Mouse (Mus musculus) frontal cortex, adult 2 months (tissue): ENCODE results near the gene Tmem97. TPM values are rescaled to one million over a fixed set of nuclear protein-coding genes. Genes with fewer than 3 reads are reported as not detected.
A peak's percentile ranks its signal among the peaks of the same experiment; 100 is the strongest.
"Not testable (repeated sequence)": the region's sequence is repeated elsewhere in the genome, so short reads cannot be mapped to it uniquely, and the experiment has no call there.

Source experiments
- DNase-seq, 2 experiments: peaks; one replicate each; pipeline ENCODE4 v3.0.0; 2022; ENCODE audit warnings: low spot score in 1 of 2; ENCODE audit errors: extremely low spot score in 1 of 2
- polyA plus RNA-seq: library from polyadenylated mRNA; depleted of rRNA; stranded (reverse); fragments of >200 nt; gene quantifications from 2 replicates; pipeline ENCODE4 v1.2.3, GENCODE M21; 2012; rRNA removed

Gene Tmem97
- polyA plus RNA-seq = 14.1 and 18.7 TPM in 2 replicates

DNA sequence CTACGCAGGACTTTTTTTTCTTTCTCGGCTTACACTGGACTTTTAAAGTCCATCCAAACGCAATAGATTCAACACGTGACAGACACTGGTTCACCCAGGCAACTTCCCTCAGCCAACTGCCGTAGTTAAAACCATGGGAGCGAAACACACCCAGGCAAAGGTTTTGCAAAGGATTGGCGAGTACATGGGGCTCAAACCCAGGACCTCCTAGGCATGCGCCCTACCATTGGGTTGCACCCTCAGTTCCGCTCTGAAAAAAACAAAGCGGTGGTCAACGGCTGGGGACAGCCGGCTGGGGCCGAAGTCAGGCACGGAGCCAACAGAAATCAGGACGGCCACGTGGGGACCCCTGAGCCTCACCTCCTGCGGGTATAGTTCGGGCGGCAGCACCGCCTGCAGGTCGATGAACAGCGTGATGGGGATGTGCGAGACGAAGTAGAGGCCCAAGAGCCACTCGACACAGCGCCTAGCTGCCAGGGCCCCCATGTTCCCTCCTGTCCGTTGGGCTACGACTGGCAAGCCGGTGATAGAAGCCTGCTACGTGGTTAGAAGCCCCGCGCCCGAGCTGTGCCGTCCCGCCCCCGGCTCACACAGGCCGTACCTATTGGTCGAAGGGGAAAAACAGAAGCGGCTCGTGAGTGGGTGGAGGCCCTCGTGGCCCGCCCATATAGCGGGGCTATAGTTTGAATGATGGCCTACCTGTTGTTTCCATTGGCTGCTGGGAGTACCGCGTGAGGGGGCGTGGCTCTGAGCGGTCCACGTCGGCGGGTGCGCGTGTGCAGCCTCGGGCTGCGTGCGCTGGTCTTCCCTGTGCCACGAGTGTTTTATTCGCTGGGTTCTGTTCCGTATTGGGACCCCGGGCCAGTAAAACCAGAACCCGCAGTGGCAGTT is at the start of gene Tmem97:
TSS of gene Tmem97 (minus strand) at position 610 of the 891 bp plus-strand sequence.
- DNase-seq = peak; percentile 96 to 97

DNA sequence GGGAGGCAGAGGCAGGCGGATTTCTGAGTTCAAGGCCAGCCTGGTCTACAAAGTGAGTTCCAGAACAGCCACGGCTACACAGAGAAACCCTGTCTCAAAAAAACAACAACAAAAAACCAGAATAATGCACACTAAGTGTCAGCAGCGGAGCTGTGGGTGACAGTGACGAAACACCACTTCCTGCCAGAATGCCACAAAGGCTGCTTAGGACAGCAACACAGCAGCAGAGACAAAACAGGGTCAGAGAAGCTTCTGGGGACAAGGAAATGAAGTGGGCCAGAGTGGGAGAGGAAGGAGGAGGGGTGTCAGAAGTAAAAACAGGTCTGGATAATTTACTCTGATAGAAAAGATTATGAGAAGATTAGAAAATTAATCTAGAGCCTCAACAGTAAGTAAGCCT is 49.5 kb upstream of the Tmem97 start:
- no peak for DNase-seq

DNA sequence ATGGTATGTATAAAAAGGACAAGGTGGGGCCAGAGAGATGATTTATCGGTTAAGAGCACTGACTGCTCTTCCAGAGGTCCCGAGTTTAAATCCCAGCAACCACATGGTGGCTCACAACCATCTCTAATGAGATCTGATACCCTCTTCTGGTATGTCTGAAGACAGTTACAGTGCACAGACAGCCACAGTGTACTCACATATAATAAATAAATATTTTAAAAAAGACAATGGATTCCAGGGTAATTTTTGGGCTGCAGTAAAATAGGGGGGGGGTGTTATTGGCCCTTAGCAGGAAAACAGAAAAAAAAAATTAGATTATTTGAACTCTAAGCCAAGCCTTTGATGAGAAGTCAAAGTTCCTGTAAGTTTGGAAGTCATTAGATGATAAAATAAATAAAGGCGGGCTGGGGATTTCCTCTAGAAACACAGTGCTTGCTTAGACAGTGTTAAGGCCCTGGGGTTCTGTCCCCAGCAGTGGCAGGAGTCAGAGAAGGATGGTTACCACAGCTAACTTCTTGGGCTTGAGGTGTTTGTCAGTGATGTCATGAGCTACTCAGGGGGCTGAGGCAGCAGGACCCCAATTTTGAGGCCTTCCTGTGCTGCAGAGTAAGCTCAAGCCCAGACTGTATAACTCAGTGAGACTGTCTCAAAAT is 48.3 kb upstream of the Tmem97 start:
- DNase-seq = no peak

DNA sequence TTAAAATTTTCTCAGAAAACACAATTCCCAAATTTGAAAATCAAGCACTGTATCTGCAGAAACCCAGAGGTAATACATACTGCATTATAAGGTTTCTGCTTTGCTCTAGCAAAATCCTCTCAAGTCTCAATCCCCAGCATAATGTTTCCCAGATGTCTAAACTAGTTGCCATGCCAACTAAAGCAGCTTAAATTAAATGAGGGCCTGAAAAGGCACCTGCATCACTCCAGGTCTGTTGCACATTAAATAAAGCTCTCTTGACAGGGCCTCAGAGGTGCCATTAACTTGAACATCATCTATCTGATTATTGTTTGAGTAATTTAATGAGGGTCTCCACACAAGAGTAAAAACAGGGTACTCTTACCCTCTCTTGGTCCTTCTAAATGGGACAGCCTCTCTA is 46.2 kb upstream of the Tmem97 start:
- no peak for DNase-seq

DNA sequence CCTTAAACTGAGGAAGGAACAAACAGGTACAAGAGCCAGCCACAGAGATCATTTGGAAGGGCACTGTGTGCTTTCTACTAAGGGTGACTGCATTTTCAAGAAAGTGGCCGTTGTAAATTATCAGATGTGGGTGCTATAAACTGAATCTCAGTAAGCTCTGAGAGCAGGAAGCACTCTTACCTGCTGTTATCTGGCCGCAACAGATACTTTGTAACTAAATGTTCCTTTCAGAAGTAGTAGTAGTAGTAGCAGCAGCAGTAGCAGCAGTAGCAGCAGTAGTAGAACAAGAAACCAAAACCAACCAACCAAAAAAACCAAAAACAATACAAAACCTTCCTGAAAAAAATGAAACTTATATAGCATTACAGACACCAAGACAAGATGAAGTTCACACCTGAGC is 45.2 kb upstream of the Tmem97 start:
- no peak for DNase-seq

DNA sequence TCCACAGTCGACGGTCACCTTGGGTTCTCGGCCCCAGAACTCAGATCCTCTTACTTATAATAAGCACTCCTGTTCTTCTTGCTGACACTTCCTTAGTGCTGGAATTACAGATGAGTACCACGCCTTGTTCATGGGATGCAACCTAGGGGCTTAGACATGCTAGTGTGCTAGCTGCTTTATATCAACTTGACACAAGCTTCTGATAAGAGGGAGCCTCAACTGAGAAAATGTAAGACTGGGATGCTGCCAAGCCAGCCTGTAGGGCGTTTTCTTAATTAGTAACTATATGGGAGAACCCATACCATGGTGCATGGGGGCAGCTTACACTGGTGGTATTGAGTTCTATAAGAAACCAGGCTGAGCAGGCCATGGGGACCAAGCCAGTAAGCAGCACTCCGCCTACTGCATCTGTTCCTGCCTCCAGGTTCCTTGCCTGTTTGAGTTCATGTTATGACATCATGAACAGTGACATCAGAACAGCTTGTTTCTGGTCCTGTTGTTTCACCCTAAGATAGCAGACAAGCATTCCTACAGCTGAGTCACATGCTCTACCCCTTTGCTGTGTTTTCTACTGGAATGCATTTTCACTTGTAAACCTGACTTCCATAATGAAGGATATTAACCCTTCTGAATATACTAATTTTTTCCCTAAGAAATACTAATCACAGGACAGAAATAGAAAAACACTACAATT is 43.8 kb upstream of the Tmem97 start:
- DNase-seq = no peak

DNA sequence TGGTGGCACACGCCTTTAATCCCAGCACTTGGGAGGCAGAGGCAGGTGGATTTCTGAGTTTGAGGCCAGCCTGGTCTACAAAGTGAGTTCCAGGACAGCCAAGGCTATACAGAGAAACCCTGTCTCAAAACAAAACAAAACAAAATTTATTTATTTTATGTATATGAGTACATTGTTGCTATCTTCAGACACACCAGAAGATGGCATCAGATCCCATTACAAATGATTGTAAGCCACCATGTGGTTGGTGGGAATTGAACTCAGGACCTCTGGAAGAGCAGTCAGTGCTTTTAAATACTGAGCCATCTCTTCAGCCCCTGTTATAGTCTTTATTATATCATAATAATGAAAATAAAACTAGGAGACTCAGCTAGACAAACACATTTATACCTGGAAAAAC is 37.1 kb upstream of the Tmem97 start:
- not testable (repeated sequence) for DNase-seq

DNA sequence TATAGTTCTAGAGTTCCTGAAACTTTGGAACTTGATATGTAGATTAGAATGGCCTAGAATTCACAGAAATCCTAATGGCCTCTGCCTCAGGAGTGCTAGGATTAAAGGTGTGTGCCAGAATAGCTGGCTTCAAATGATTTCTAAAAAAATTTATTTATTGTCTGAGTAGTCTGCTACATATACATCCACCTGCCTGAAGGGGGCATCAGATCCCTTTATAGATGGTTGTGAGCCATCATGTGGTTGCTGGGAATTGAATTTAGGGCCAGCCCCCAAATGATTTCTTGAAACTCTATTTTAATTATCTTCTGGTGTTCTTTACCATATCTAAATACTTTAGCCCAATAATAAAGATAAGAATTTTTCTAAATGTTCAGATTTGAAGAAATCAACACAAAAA is 35.5 kb upstream of the Tmem97 start:
- DNase-seq = no peak

DNA sequence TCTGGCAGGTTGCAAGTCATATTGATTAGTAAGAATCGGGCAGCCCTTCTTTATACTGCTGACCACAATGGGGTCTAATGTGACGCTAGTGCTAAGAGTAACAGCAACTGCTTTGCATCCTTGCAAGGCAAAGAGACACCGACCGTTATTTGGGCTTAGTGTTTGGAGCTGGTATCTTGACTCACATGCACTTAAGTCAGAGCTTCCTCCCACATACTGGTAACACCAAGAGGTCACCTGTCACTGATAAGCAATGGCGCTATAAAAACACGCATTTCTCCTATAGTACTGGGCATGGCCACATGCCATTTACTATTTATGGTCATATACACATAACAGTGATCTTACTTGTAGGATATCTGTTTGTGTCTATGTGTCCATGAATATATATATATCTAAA is 32.3 kb upstream of the Tmem97 start:
- no peak for DNase-seq

DNA sequence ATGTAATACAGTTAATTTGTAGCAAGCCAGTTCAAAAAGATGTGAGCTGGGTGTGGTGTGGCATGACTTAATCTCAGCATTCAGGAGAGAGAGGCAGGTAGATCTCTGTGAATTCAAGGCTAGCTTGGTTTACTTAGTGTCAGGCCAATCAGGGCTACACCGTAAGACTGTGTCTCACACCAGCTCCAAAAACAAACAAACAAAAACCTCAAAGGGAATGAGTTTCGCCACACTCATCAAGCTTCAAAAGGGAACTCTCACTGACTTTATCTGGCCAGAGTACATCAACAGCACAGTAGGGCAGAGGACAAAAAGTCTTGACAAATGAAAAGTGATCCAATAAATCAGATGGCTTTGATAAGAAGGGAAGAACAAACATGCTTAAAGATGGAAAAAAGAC is 24.4 kb upstream of the Tmem97 start:
- DNase-seq = no peak

DNA sequence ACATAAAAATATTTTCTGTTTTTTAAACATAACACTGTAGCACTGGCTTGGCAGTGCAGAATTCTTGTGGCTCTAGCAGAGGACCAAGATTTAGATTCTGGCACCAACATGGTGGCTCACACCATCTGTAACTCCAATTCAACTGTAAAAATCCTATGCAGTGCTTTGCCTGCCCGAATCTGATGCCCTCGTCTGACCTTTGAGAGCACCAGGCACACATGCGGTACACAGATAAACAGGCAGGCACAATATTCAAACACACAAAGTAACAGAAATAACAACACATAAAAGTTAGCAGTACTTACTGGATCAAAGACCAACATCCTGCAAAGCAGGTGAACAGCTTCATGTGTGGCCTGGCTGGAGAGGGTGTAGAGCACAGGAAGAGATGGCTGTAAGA is 24.0 kb upstream of the Tmem97 start:
- DNase-seq = no peak

DNA sequence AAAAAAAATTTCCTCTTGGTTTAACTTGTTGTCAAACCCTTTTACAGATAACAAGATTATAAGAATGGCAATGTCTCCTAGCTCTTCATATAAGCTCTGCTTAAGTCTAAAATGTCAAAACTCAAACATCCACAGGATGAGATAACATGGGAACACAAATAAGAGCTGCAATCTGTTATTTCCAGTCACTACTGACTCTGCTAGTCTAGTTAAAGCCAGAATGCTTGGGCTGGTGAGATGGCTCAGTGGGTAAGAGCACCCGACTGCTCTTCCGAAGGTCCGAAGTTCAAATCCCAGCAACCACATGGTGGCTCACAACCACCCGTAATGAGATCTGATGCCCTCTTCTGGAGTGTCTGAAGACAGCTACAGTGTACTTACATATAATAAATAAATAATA is 23.5 kb upstream of the Tmem97 start:
- DNase-seq = not testable (repeated sequence)

DNA sequence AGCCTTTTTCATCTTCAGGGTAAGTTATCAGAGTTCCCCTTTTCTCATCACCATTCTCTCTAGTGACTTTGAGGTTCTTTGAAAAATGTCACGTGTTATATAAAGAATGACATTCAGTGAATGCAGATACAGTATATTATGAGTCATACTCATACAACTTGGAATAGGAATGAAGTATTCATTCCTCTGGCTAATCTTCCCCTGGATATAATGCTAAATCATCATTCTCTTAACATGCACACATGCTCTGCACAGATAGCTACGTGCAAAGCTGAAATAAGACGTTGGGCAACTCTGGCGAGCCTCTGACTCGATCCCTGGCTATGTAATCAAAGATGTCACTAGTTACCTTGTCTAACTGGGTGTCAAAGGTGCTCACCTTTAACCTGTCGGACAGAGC is 21.3 kb upstream of the Tmem97 start:
- no peak for DNase-seq

DNA sequence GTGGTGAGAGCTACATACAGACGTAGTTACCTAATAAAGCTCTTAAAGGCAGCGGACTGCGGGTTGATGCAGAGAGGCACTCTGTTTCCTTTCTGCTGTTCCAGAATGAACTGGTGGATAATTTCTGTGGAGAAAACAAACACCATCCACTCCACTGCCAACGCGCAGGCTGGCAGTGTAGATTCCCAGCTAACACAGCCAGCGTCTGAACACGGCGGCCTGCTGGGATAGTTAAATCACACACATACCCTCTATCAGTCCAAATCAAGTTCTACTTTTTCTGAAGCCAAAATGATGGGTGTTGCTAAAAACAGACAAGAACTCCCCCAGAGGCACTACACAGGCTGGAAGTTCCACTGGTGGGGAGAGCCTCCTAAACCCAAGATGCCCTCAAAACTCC is 20.9 kb upstream of the Tmem97 start:
- DNase-seq = peak in 1 of 2 experiments; percentile 45

DNA sequence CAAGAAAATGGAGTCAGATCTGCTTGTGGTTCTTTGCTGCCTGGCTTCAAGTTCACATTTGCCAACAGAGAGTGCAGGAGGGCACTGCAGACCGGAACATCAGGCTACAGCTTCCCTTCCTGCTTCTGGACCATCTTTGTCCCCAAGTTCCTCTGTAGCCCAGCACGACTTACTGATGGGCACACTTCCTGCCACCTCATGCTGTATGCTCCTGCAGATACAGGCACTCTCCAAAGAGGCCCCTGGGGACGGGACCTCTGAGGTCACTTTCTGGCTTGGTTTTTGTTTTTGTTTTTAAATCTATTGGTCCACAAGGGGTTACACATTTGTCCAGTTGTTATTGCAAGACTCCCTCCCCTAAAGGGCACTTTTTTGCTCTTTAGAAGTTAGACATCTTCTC is 19.2 kb upstream of the Tmem97 start:
- DNase-seq = no peak

DNA sequence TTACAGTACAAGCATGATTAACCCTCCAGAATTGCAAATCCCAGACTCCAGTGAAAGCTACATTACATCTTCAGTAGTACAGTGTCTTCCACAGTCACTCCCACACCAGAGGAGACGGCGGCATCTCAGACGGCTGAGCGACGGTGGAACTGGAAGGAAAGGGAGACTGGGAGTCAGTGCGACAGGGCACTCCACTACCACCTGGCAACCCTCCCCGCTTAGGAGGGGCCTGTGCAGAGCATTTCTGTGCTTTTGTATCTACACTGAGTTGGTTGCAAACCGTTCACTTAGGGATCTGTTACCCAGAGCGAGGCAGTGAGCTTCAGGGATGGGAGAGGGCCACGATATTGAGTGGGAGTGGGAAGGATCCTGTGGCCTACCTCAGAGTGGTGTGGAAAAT is 18.2 kb upstream of the Tmem97 start:
- DNase-seq = no peak

DNA sequence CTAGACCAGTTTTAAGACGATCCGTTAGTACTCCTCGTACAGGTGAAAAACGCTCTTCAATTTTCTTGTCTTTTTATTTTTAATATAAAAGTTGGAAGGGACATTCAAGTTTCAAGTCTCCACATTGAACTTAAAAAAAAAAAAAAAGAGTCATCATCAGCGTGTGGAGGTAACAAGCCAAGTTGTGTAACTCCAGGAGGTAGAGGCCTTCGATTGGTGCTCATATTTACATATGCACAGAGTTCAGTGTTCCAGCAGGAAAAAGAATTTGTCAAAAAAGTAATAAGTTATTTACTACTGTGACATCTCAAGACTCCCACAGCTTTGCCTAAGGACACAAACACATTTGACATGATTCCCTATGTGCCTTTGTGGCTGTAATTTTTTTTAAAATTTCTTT is 17.0 kb upstream of the Tmem97 start:
- DNase-seq = no peak

DNA sequence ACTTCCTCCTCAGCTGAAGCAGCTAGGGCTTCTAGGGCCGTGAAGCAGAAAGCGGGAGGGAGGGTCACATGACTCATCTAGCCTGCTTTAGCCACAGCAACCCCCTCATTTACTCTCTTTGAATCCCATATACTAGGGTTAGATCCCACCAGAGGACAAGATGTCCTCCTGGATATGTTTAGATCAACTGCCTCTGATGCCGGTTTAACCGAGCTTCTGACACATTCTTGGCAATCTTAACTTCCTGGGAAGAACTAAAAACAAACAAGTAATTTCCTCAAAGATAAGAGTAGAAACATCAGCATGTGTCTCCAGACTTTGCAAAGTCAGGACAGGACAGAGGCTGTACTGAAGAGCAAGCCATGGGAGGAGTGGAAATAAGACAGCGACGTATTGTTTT is 16.2 kb upstream of the Tmem97 start:
- DNase-seq = no peak

DNA sequence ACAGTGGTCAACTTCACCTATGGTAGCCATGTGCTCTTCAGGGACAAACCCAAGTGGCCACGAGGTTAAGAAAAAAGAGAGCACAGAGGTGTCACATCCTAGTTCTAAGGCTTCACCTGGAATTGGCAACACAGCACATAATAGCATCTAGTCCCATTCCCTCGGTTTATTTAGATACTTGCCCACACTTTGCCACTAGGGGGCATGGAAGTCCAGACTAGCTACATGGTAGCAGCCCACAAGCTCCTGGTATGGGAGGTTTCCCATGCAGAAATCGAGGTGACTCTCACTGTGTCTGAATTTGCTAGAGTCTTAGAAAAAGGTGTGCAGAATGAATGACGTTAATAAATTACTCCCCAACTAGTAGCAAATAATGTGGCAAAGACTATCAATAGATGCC is 9.9 kb upstream of the Tmem97 start:
- DNase-seq = peak; percentile 76 to 94

DNA sequence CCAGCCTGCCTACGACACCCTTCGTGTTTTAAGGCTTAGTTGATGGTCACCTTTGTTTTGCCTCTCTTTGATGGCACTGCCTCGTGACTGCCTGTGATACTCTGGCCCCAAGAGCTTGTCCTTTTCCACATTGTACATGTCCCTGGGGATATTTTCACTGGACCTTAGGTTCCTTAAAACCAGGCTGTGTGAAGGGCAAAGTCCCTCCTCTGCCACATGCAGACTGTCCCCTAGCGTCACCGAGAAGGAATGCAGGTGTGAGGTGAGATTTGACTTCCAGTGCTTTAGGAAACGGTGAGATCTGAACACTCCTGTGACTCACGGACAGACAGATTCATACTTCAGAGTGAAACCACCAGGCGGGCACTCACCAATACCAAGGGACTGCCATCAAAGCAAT is 6.7 kb upstream of the Tmem97 start:
- no peak for DNase-seq

DNA sequence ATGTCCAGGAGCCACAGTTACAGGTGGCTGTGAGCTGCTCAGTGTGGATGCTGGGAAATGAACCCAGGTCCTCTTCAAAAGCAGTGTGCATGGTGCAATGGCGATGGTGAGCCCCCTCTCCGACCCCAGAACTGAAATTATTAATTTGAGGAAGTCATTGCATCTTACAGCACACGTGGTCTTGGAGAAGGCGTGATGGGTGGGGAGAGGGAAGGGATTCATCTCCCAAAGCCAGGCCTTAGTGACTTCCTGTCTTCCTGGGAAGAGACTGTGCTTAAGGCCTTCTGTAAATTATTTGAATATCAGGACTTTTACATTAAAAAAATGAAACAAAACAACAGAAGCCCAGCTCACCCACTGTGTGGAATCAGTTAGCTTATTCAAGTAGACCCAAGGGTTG is 5.5 kb upstream of the Tmem97 start:
- no peak for DNase-seq

DNA sequence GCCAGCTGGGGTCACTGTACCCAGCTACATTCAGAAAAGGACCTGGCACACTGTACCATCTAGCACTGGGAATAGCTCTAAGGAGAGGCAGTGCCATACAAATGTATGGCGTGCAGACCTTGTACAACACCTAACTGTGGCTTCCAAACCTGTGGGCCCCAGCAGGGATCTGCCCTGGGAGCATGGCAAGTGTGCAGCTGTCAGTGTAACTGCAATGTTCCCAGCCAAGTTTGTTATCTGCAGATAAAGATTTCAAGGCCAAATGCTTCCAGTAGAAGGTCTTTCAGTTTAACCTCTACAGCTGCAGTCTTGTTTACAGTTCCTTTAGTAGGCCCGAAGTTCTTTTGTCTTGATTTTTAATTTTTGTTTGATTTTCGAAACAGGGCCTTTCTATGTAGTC is 5.0 kb upstream of the Tmem97 start:
- no peak for DNase-seq
